ENCODE assay signal across 19 mouse cellular contexts in the genomic region with DNA sequence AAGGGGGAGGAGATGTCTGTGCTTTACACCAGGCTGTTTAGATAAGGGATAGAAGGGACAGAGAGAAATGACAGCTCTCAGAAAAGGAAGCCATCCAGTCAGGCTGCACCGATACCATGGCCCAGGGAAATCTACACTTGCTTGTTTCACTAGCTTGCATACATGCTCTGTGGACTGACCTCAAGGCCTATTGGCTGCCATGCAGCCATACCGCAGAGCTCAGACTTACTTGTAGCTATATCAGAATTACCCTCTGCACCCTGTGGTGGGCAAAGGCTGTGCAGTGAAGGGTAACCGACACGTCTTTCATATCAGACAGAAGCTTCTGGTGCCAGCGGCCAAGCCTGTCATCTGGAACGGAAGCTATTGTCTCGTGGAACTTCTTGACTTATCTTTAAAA.
"Had no signal": no experiment of that assay in that cellular context is flagged by ENCODE, and none has a peak within 500 bp of the region (broad histone marks: within the 10 kb centered on the region; RNA-seq: fewer than 3 reads in every experiment).

No protein-coding gene starts in this region.

- ATAC-seq: intestine, postnatal 0 days had no signal

- DNase-seq: kidney, adult 2 months; kidney, postnatal 10 days; kidney, postnatal 36 days; layer of hippocampus, postnatal 36 days; liver, embryonic 13.5 days; lung, adult 2 months; lung, postnatal 14 days; lung, postnatal 4 days; right cerebral cortex, adult 18-20 months; right cerebral cortex, postnatal 14 days; right cerebral cortex, postnatal 4 days; thymus, adult 18-20 months; thymus, postnatal 36 days had no signal

- H3K9me3 ChIP-seq: kidney, embryonic 15.5 days; liver, embryonic 13.5 days; neural tube, embryonic 12.5 days; neural tube, embryonic 15.5 days had no signal

- H3K27me3 ChIP-seq: kidney, embryonic 15.5 days; liver, embryonic 13.5 days; neural tube, embryonic 12.5 days; neural tube, embryonic 15.5 days had no signal

- H3K36me3 ChIP-seq: kidney, embryonic 15.5 days; liver, embryonic 13.5 days; neural tube, embryonic 12.5 days; neural tube, embryonic 15.5 days had no signal

- H3K4me3 ChIP-seq: kidney, embryonic 15.5 days; left cerebral cortex, adult 2 months; liver, embryonic 13.5 days; neural tube, embryonic 12.5 days; neural tube, embryonic 15.5 days had no signal

- H3K4me2 ChIP-seq: kidney, embryonic 15.5 days; liver, embryonic 13.5 days; neural tube, embryonic 12.5 days; neural tube, embryonic 15.5 days had no signal

- H3K27ac ChIP-seq: kidney, embryonic 15.5 days; left cerebral cortex, adult 2 months; liver, embryonic 13.5 days; neural tube, embryonic 12.5 days; neural tube, embryonic 15.5 days; stomach, postnatal 0 days had no signal

- H3K9ac ChIP-seq: kidney, embryonic 15.5 days; liver, embryonic 13.5 days; neural tube, embryonic 12.5 days; neural tube, embryonic 15.5 days had no signal

- H3K4me1 ChIP-seq: kidney, embryonic 15.5 days; liver, embryonic 13.5 days; neural tube, embryonic 12.5 days had no signal
